Mouse (Mus musculus) forebrain, embryonic 16.5 days (tissue): ENCODE measurements around the gene Notch1. TPM values are rescaled to one million over a fixed set of nuclear protein-coding genes. Genes with fewer than 3 reads are reported as not detected.

Experiments
- ATAC-seq: fragments of 200-750 bp; cut with Nextera tagmentation; 2 replicates; pipeline ENCODE4 v1.8.0; 2017; ENCODE audit warnings: mild to moderate bottlenecking, moderate library complexity
- H3K27ac ChIP-seq: fragments of 300-500 bp; sonication (generic); 2 replicates; pipeline ENCODE4 v1.5.1; 2014; ENCODE audit warnings: low read length, control low read depth
- H3K27me3 ChIP-seq: fragments of 300-500 bp; sonication (generic); replicated peaks from 2 replicates; pipeline ENCODE4 v1.6.1; 2014; ENCODE audit warnings: low read length; ENCODE audit not compliant: control insufficient read depth, insufficient read depth
- H3K36me3 ChIP-seq: fragments of 300-500 bp; sonication (generic); 2 replicates; pipeline ENCODE4 v1.6.1; 2014; ENCODE audit not compliant: control insufficient read depth, insufficient read depth
- H3K4me1 ChIP-seq: fragments of 300-500 bp; sonication (generic); replicated peaks from 2 replicates; pipeline ENCODE4 v1.6.1; 2014; ENCODE audit warnings: low read length; ENCODE audit not compliant: control insufficient read depth, insufficient read depth
- H3K4me2 ChIP-seq: fragments of 300-500 bp; sonication (generic); 2 replicates; pipeline ENCODE4 v1.6.1; 2014; ENCODE audit warnings: mild to moderate bottlenecking, low read length, control low read depth
- H3K4me3 ChIP-seq: fragments of 300-500 bp; sonication (generic); replicated peaks from 2 replicates; pipeline ENCODE4 v1.5.1; 2014; ENCODE audit warnings: mild to moderate bottlenecking, low read length, control low read depth
- H3K9ac ChIP-seq: fragments of 300-500 bp; sonication (generic); replicated peaks from 2 replicates; pipeline ENCODE4 v1.6.1; 2014; ENCODE audit warnings: low read depth, low read length, control low read depth
- H3K9me3 ChIP-seq: fragments of 300-500 bp; sonication (generic); 2 replicates; pipeline ENCODE4 v1.6.1; 2016; ENCODE audit warnings: low read length; ENCODE audit not compliant: control insufficient read depth
- WGBS: fragments of 180-500 bp; shearing (Covaris S2); extraction: QIAGEN DNeasy Blood & Tissue Kit; methylation state at CpG from one replicate; pipeline ENCODE4 v1.1.7; 2014; 5-methylcytosine and 5-hydroxymethylcytosine counted together
- polyA plus RNA-seq: library from polyadenylated mRNA; unstranded; fragments of >200 nt; fragmentation: Nextera tagmentation; extraction: Ambion mirVana; gene quantifications from 2 replicates; pipeline ENCODE4 v1.2.1, GENCODE M21; 2015

The Notch1 gene
- polyA plus RNA-seq, 1 experiment from 2014 or later, result 20.2 TPM

- H3K4me3 ChIP-seq, result no peak overlapping the region
- no peaks in the 10 kb centered on the region for H3K36me3 ChIP-seq
- peak overlapping the region; percentile 1; the same call in 1 of the 2 replicates for H3K4me2 ChIP-seq
- H3K4me1 ChIP-seq, result peaks cover 97% of the 10 kb centered on the region
- no peaks in the 10 kb centered on the region for H3K27me3 ChIP-seq
- peak overlapping the region; percentile 16 for H3K27ac ChIP-seq
- no peak for ATAC-seq
- WGBS, result 58% methylated on average over 11 of the region's 11 CpGs
- no peaks in the 10 kb centered on the region for H3K9me3 ChIP-seq
- H3K9ac ChIP-seq, result no peak overlapping the region; the same call in 1 of the 2 replicates
Observed at GRCm38 (mm10) chr2:26497861-26498533, 18.5 kb downstream of the Notch1 start.

DNA sequence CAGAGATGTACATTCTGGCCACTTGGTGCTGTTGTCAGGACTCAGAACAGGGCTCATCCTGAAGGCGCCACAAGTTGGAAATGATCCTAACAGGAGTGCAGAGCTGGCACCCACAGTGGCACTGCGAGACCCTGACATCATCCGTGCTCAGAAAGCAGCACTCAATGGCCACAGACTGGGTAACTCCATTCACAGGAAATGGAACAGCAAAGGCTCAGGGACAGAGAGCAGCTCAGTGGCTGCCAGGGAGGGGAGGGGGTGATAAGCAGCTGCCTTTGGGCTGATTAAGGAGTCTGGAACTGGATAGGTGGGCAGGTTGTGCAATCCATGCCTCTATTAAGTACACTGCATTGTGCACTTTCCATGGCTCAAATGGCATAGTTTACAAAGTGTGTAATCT is 20.0 kb downstream of the Notch1 start:
- H3K4me2 ChIP-seq, result peak overlapping the region; percentile 9; the same call in 1 of the 2 replicates
- H3K4me1 ChIP-seq, result peaks cover 94% of the 10 kb centered on the region

GRCm38 (mm10) chr2:26495701-26496100 is 20.8 kb downstream of the Notch1 start:
- no peaks in the 10 kb centered on the region for H3K36me3 ChIP-seq
- no peak overlapping the region for H3K4me3 ChIP-seq
- H3K27ac ChIP-seq, result peak overlapping the region; percentile 65
- ATAC-seq, result no peak
- 0 out of 2 replicates have a peak overlapping the region, but pooled peaks have one; percentile 14 for H3K9ac ChIP-seq
- no peaks in the 10 kb centered on the region for H3K9me3 ChIP-seq
- H3K4me2 ChIP-seq, result peak overlapping the region; percentile 9; the same call in 1 of the 2 replicates
- peaks cover 93% of the 10 kb centered on the region for H3K4me1 ChIP-seq
- WGBS, result 48% methylated on average over 2 of the region's 2 CpGs
- H3K27me3 ChIP-seq, result no peaks in the 10 kb centered on the region

More for the DNA sequence above, 20.0 kb downstream of the Notch1 start:
- Histone ChIP-seq H3K27me3 (no peaks in the 10 kb centered on the region), H3K27ac (peak overlapping the region; percentile 65), H3K9me3 (no peaks in the 10 kb centered on the region), H3K4me3 (no peak overlapping the region), H3K36me3 (no peaks in the 10 kb centered on the region), H3K9ac (no peak overlapping the region)
- no peak for ATAC-seq
- WGBS, result 35% methylated on average over 3 of the region's 3 CpGs

DNA sequence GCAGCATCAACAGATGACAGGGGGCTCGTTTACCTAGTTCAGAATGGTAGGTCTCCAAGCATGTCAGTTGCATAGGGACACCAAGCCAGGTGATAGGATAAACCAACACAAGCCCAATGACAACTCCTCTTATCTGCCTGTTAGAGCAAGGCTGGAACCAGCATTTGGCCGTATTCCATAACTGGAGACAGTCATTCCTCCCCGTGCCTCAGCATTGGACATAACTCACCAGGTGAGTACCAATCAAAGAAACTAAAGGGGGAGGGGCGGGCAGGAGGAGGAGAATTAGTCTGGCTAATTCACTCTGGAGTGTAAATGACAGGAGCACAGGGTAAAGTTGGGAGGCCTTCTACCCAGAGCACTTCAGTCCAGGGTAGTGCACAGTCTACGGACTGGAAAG is 21.5 kb downstream of the Notch1 start:
- Histone ChIP-seq H3K4me2 (no peak overlapping the region), H3K4me1 (peaks cover 93% of the 10 kb centered on the region), H3K27ac (no peak overlapping the region), H3K9ac (no peak overlapping the region), H3K27me3 (no peaks in the 10 kb centered on the region), H3K36me3 (no peaks in the 10 kb centered on the region), H3K9me3 (no peaks in the 10 kb centered on the region), H3K4me3 (no peak overlapping the region)
- 65% methylated on average over 5 of the region's 5 CpGs for WGBS
- no peak for ATAC-seq

- no peak overlapping the region for H3K9ac ChIP-seq
- no peak overlapping the region for H3K4me2 ChIP-seq
- no peak overlapping the region for H3K4me3 ChIP-seq
- H3K27me3 ChIP-seq, result no peaks in the 10 kb centered on the region
- no peak for ATAC-seq
- peaks cover 93% of the 10 kb centered on the region for H3K4me1 ChIP-seq
- H3K9me3 ChIP-seq, result no peaks in the 10 kb centered on the region
- H3K36me3 ChIP-seq, result no peaks in the 10 kb centered on the region
- H3K27ac ChIP-seq, result peak overlapping the region; percentile 83
- WGBS, result 50% methylated on average over 7 of the region's 7 CpGs
Observed at GRCm38 (mm10) chr2:26494396-26494795, 22.1 kb downstream of the Notch1 start.

- no peaks in the 10 kb centered on the region for H3K36me3 ChIP-seq
- no peaks in the 10 kb centered on the region for H3K9me3 ChIP-seq
- 22% methylated on average over 9 of the region's 9 CpGs for WGBS
- peak overlapping the region; percentile 28 for H3K4me2 ChIP-seq
- peak overlapping the region; percentile 38 for H3K9ac ChIP-seq
- no peaks in the 10 kb centered on the region for H3K27me3 ChIP-seq
- no peak overlapping the region for H3K4me3 ChIP-seq
- peak; percentile 77 for ATAC-seq
- H3K27ac ChIP-seq, result peak overlapping the region; percentile 83
- peaks cover 93% of the 10 kb centered on the region for H3K4me1 ChIP-seq
Observed at GRCm38 (mm10) chr2:26493021-26493781, 23.3 kb downstream of the Notch1 start.

GRCm38 (mm10) chr2:26490760-26491301 is 25.6 kb downstream of the Notch1 start:
- 9% methylated on average over 4 of the region's 4 CpGs for WGBS
- Histone ChIP-seq H3K27me3 (no peaks in the 10 kb centered on the region), H3K36me3 (no peaks in the 10 kb centered on the region), H3K9ac (peak overlapping the region; percentile 18), H3K4me1 (peaks cover 93% of the 10 kb centered on the region), H3K4me2 (no peak overlapping the region), H3K27ac (peak overlapping the region; percentile 95), H3K9me3 (no peaks in the 10 kb centered on the region), H3K4me3 (no peak overlapping the region)
- no peak for ATAC-seq

GRCm38 (mm10) chr2:26488535-26489135 is 27.8 kb downstream of the Notch1 start:
- no peak for ATAC-seq
- no peak overlapping the region for H3K4me3 ChIP-seq

More at GRCm38 (mm10) chr2:26488535-26489135, 27.8 kb downstream of the Notch1 start:
- peak overlapping the region; percentile 95 for H3K27ac ChIP-seq
- H3K9me3 ChIP-seq, result no peaks in the 10 kb centered on the region
- WGBS, result 44% methylated on average over 9 of the region's 9 CpGs
- H3K4me2 ChIP-seq, result no peak overlapping the region
- no peaks in the 10 kb centered on the region for H3K36me3 ChIP-seq
- H3K4me1 ChIP-seq, result peaks cover 96% of the 10 kb centered on the region
- no peak overlapping the region for H3K9ac ChIP-seq
- no peaks in the 10 kb centered on the region for H3K27me3 ChIP-seq
